Mouse (Mus musculus) MN1 (cell line): Measurements from ENCODE around the gene Asic4.
A peak's percentile ranks its signal among the peaks of the same experiment; 100 is the strongest.

Source experiments
- DNase-seq: peaks from one replicate; pipeline ENCODE4 v3.0.0-alpha.2; 2016; ENCODE audit warnings: low spot score

The Asic4 gene

DNA sequence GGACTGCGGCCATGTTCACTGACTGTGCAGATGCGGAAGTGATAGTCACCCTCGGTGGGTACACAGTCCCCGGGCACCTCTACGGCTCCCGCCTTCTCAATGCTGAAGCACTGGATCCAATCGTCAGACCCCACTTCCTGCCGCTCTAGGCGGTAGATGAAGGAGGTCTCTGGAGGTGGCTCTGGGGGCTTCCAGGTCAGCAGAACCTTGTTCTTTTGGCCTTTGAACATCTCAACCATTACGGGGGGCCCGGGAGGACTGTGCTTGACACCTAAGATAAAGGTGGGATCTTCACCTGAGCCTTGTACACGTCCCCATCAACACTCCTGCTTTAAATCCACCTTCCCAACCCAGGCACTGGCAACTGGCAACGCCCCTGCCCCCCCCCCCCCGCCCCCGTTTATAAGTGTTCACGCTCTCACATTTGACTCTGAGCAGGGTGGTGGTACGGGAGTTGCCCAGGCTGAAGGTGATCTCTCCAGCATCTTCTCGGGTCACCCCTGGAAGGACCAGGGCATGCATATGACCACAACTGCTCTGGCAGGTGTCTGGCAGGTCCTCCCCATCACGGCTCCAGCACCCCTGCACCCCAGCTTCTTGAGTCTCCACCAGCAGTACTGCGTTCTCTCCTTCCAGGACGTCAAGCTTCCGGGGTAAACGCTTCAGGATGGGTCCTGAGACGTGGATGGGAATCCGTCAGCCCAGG, 52.9 kb downstream of the Asic4 start:
- DNase-seq = no peak

DNA sequence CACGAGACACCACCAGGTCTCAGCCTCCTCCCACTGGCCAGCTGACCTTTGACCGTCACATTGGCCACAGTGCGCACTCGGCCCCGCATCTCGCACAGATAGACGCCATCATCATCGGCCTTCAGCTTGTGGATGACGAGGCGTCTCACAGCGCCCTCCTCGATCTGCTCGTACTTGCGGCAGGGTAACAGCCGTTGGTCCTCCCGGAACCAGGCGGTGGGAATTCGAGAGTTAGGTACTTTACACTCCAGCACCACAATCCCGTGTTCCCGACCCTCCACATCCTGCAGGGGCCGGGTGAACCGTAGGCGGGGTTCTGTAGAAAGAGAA, 53.4 kb downstream of the Asic4 start:
- DNase-seq = no peak

DNA sequence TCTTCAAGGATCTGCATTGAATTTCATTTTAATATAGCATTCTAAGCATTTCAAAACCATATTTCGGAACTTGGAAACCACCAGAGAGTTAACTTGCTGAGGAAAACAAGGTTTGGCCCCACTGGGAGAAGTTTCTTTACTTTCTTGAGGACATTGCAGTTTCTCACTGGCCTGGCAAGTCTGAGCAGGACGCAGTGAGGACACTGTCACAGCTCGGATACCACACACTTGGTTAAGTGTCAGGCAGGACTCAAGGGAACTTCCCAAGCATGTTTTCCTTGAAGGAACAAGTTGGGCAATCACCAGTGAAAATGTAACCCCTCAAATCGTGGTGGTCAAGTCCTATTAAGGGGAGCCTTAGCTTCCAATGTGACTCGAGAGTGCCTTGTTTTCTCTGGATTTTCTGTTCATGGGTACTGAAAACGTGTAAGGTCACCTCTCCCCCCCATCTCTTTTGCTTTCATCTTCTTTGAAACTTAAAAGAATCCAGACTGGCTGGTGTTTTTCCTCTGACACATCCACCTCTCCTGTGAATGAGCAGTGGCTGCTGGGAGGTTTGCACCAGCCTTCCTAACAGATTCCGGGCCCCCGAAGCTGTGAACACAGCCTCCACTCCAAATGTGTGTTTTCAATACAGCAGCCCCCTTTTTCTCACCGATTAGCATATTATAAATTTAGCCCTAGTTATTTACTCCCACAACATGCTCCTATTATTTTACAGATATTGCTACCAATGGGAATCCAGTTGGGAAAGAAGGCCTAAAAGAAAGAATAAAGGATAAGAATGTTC, 54.2 kb downstream of the Asic4 start:
- DNase-seq = no peak

DNA sequence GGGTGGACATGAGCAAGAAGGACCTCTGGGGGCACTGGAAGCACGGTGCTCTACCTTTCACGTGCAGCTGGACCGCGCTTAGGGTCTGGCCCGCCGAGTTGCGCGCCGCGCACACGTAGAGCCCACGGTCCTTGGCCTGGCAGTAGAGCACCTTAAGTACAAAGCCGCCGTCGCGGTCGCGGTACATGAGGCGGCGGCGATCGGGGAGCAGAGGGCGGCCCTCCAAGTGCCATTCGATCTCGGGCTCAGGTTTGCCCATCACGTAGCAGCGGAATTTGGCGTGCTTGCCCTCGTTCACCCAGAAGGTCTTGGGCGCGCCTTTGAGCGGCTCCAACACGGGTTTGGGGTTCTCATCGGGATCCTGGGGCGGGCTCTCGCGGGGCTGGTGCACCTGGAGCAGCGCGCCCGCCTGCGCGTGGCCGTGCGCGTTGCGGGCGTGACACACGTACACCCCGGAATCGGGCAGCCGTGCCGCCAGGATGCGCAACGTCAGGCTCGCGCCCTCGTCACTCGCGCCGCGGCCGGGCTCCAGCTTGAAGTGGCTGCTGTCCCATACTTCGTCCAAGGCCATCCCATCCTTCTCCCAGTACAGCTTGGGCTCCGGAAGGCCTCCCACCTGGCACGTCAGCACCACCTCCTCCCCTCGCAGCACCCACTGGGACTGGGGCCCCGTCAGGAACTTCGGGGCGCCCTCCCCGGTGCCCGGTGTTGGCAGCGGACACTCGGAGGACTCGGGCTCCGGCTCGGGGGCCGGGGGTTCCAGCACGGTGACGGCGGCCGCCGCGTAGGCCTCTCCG, 55.1 kb downstream of the Asic4 start:
- DNase-seq = peak; percentile 75

DNA sequence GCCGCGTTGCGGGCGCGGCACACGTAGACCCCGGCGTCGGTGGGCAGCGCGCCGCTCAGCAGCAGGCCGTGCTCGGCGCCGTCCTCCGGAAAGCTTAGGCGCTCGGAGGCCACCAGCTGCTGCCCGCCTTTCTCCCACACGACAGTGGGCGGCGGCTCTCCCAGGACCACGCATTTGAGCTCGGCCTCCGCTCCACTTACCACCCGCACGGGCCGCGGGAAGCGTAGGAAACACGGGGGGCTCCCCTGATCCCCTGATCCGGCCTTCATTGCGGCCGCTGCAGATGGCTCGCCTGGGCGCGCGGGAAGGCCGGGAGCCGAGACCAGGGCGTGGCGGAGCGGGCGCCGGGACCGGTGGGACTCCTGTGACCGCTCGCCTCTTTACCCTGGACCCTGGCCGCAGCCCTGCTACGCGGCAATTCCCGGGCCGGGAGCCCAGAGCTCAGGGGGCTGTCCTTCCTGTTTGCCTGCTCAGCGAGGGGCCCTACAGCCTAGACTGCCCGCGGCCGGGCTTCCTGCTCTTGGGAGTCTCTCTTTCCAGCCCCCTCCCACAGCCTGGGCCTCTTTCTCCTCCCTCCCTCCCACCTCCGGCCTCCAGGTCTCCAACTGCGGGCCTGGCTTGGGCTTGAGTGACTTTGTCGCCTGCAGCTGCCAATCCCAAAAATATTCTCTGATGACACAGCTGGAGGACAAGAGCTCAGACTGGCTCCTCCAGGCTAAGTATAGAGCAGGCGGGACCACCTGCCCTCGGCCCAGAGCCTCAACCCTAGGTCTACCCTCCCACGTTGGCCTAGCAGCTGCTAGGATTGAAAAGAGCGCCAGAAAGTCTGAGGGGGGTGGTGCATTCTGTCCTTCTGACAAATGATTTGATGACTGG, 56.0 kb downstream of the Asic4 start, which contains the start of gene Obsl1:
Gene Obsl1 (minus strand): TSS at position 497 of the 876 bp plus-strand sequence.
- DNase-seq = peak; percentile 76

DNA sequence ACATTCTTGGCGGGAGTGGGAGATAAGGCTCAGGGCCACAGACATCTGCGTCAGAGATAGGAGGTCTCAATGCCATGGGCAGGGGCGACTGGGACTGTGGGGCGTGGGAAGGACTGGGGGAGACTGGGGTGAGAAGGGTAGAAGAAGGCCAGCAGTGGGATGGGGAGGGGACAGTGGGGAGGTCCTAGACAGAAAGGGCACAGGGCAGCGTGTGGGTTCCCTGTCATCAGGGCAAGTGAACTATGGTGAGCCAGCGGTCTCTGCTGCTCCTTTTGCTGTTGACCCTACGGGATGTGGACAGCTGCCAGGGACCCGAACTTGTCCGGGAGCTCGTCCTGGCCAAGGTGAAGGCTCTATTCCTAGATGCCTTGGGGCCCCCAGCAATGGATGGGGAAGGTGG, 56.8 kb downstream of the Asic4 start, which contains the start of gene Inha:
Gene Inha (plus strand): TSS at position 72 of the 400 bp plus-strand sequence.
- DNase-seq = no peak

DNA sequence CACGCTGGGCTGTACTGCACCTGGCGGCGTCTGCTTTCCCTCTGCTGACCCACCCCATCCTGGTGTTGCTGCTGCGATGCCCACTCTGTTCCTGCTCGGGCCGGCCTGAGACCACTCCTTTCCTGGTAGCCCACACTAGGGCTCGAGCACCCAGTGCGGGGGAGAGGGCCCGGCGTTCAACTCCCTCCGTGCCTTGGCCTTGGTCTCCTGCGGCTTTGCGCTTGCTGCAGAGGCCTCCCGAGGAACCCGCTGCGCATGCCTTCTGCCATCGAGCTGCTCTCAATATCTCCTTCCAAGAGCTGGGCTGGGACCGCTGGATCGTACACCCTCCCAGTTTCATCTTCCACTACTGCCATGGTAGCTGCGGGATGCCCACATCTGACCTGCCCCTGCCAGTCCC, 59.4 kb downstream of the Asic4 start:
- no peak for DNase-seq

DNA sequence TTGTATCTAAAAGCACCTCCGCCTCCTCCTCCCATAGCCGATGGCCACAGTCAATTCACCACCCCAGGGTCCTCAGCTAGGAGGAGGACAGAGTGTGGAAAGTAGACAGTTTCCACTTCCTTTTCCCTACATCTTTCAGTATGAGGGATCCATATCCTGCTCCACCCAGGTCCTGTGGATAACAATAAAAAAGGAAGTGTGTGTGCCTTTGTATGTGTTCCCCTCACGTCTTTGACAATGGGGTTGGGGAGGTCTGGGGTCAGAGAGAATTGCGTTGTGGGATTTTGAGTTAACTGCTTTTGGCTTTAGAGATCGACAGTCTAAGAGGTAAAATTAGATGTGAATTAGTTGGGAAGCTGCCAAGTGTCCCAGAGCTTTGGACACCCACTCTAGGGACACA, 59.9 kb downstream of the Asic4 start:
- no peak for DNase-seq

DNA sequence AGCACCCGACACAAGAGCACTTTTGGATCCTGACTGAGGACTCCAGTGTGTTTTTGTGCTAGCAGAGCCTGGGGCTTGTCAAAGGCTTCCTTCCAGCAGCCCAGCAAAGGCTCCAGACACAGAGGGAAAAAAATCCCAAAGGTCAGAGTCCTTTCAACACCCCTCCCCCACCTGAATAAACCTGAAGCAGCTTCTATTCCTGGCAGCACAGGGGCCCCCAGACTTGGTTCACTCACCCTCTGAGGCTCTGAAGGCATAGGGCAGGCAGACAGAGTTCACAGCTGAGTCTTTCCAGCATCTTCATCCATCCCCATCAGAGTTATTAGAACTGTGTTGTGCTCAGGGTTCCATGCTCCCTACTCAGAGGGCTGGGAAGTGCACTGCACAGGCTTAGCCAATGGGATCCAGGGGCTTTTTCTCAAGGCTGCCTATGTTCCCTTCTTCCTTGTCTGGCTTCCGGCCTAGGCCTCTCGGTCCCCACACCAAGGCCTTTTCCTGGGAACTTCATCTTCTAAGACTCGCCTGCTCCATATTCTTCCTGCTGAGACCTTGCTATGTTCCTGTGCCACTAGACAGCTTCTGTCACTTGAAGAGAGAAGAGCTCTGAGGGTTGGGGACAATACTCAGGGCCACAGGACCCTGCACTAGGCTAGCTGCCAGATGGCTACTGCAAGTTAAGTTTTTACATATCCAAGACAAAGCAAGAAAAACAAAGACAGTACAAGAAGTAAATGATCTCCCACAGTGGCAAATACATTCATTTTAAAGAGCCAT, 61.4 kb downstream of the Asic4 start:
- no peak for DNase-seq

DNA sequence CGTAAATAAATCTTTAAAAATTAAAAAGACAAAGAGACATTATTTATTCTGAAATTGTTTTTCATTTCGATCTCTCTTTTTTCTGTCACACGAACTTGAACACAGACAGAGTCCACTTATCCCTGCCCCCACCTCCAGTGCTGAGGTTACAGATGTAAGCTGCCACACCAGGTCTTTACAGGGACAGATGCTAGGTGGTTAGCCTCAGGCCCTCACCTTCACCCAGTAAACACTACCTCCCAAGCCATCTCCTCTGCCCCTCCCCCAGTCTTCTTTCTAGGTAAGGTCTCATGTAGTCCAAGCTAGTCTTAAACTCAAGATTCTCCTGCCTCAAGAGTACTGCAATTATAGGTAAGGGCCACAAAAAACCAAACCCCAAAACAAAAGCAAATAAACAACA, 62.3 kb downstream of the Asic4 start:
- DNase-seq = no peak

DNA sequence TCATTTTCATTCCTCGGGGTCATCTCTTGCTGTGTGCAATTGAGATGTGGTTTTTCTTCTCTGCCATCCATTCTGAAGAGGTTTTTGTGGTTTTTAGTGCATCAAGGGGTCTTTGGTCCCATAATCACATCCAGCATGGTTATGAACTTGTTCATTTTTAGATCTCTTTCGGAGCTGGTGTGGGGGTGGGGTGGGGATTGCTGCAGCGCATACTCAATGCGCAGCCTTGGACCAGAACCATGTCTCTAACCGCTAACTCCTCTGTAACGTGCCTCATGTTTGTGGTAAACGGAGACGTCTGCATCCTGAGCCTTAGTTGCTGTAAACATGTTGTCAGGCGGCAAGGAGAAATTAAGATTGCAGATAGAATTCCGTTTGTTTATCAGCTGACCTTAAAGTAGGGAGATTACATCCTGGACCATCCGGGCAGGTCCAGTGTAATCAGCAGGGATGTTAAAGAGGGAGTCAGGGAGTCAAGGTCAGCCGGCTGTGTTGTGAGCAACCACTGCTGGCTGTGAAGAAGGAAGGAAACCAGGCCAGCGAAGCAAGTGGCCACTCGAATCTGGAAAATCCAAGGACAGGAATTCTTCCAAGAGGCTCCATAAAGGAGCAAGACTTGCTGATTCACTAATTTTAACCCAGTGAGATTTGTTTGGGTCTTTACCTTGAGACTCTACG, 66.6 kb downstream of the Asic4 start:
- no peak for DNase-seq

DNA sequence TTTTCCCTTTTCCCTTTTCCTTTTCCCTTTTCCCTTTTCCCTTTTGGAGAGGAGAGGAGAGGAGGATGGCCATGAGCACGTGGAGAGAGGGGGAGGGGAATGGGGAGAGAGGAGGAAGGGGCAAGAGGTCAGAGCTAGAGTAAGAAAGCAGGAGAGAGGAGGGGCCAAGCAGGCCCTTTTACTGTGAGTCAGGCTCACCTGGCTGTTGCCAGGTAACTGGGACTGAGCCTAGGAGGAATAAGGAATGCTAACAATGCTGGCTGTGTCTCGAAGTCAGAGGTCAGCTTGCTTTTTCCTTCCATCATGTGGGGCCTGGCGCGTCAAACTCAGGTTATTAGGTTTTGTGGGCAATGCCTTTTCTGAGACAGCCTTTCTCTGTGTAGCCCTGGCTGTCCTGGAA, 67.7 kb downstream of the Asic4 start:
- no peak for DNase-seq

DNA sequence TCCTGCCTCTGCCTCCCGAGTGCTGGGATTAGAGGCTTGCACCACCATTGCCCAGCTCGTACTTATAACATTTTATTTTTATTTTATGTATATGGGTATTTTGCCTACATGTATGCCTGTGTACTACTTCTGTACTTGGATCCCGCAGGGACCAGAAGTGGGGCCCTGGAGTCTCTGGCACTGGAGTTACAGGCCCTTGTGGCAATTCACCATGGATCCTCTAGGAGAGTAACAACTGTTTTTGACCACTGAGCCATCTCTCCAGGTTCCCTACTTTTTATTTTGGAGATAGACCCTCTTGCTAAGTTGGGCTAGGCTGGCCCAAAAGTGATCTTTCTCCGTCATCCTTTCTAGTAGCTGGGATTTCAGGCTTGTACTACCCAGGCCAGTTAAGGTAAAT, 68.2 kb downstream of the Asic4 start:
- no peak for DNase-seq

DNA sequence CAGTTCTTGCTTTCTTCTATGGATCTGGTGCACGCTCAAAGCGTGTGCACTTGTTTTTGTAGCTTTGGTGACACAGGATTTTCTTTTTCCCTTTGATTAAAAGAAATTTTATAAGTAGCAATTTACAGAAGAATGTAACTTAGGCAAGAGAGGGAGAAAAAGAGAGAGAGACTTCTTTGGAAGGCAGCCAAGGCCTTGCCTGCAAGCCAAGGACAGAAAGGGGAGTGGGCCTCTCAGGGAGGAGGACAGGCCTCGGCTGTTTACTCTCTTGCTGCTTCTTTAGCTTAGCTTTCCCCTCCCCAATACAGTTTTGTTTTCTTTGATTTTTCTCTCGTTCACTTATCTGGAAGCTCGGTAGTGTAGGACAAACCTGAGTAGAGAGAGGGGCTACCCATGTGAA, 69.3 kb downstream of the Asic4 start:
- peak; percentile 29 for DNase-seq

DNA sequence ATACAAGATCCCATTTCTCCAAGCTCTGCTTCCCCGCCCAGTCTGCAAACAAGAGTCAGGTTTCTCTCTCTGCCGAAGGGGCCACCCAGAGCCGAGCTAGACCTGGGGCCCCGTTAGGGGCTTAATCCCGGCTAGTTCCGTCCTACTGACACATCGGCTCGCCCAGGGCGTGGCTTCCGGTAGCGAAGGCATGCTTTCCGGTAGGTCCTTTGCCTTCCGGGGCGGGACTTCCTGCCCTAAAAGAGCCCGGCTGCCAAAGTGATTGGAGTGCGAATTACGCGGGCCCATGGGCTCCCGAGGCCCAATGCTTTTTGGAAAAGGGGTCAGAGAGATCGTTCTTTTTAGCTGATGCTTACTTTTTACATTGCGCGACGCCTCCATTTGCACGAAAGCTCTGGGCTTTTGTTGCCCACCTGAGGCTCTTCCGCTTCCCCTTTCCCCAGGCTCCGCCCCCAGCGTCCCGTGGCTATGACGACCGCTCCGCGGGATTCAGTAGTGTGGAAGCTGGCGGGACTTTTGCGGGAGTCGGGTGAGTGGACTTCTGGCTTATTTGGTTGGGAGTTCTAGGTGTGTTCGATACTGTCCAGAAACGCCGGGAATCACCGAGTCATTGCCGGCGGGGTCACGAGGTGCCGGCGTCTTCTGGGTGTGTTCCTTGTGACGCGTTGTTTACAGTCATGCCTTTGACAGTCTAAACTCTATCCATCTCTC, 71.2 kb downstream of the Asic4 start, which contains the start of gene Stk11ip:
Gene Stk11ip (plus strand): TSS at position 209 of the 711 bp plus-strand sequence.
- DNase-seq = peak; percentile 92
